Mouse (Mus musculus) adrenal gland (tissue): ENCODE results near the gene Supt4a.

Experiments
- intact Hi-C: fragments of 180-260 bp; cut with DNase I; formaldehyde crosslinking; loops from one replicate; pipeline ENCODE4 v1.15.1; 2025
- microRNA-seq, 2 experiments: library from miRNA; unstranded; fragments of <30 nt; microRNA quantifications; one replicate each; pipeline ENCODE4; 2019

Supt4a gene

GRCm38 (mm10) chr11:87763988-87764876 is 26.9 kb downstream of the Supt4a start:
- intact Hi-C loops, result no loop called here

- intact Hi-C loops, result no loop called here
Observed at GRCm38 (mm10) chr11:87768745-87769144, 31.4 kb downstream of the Supt4a start.

GRCm38 (mm10) chr11:87770989-87771388 is 33.6 kb downstream of the Supt4a start:
- intact Hi-C loops, result loop anchor here (1.0 to 5.0 kb wide), 2 partner anchors 109 to 139 kb away; partner anchors contain the start of gene Rnf43

GRCm38 (mm10) chr11:87772354-87772753 is 35.0 kb downstream of the Supt4a start:
- intact Hi-C loops, result loop anchor here (5.0 kb wide), 1 partner anchor 140 kb away; no protein-coding TSS in a partner anchor

GRCm38 (mm10) chr11:87778100-87778765 is 40.9 kb downstream of the Supt4a start:
- intact Hi-C loops, result no loop called here

GRCm38 (mm10) chr11:87778915-87779314 is 41.6 kb downstream of the Supt4a start:
- intact Hi-C loops, result no loop called here

- intact Hi-C loops, result no loop called here
Observed at GRCm38 (mm10) chr11:87779392-87779791, 42.0 kb downstream of the Supt4a start.

GRCm38 (mm10) chr11:87780130-87780529 is 42.8 kb downstream of the Supt4a start:
- intact Hi-C loops, result no loop called here

GRCm38 (mm10) chr11:87790088-87790487 is 52.7 kb downstream of the Supt4a start:
- intact Hi-C loops, result no loop called here

Small RNA genes lying within 50 kb of the gene (microRNA-seq; reads per million reads assigned to microRNA genes)
- gene Mir142, result 0 reads per million in 2 experiments
- 0.11 to 0.25 reads per million in 2 experiments for gene Mir142b
